Mouse (Mus musculus) MEL (cell line): ENCODE results near the gene Trem1.

Experiments
- CHD2 ChIP-seq: IDR thresholded peaks from 2 replicates; pipeline ENCODE4 v1.6.1; 2011; ENCODE audit warnings: low read length, improper control_type of control experiment
- CTCF ChIP-seq, 3 experiments: IDR thresholded peaks in 2 of 3; conservative IDR thresholded peaks in 1 of 3; 2 replicates each; pipeline ENCODE4 v1.5.1; 2011 to 2012; ENCODE audit warnings: low read length in 3 of 3, low read depth in 2 of 3, mild to moderate bottlenecking in 2 of 3, improper control_type of control experiment in 1 of 3, inconsistent platforms in 1 of 3, mixed read lengths in 1 of 3, moderate library complexity in 1 of 3; ENCODE audit not compliant: control insufficient read depth in 1 of 3, insufficient read depth in 1 of 3, poor library complexity in 1 of 3, severe bottlenecking in 1 of 3
- EP300 ChIP-seq, 2 experiments: IDR thresholded peaks; 2 replicates each; pipeline ENCODE4 v1.6.1; 2011; ENCODE audit warnings: improper control_type of control experiment in 2 of 2, low read length in 2 of 2, low read depth in 1 of 2, mild to moderate bottlenecking in 1 of 2
- GATA1 ChIP-seq: IDR thresholded peaks from 2 replicates; pipeline ENCODE4 v1.6.1; 2011; ENCODE audit warnings: low read depth, low read length, improper control_type of control experiment
- HCFC1 ChIP-seq: IDR thresholded peaks from 2 replicates; pipeline ENCODE4 v1.6.1; 2012; ENCODE audit warnings: low read depth, mild to moderate bottlenecking, inconsistent platforms, low read length, improper control_type of control experiment, moderate library complexity
- MAFK ChIP-seq: IDR thresholded peaks from 2 replicates; pipeline ENCODE4 v1.6.1; 2011; ENCODE audit warnings: low read depth, mild to moderate bottlenecking, low read length, improper control_type of control experiment, borderline replicate concordance
- MAX ChIP-seq: IDR thresholded peaks from 2 replicates; pipeline ENCODE4 v1.6.1; 2011; ENCODE audit warnings: low read length, improper control_type of control experiment
- POLR2A ChIP-seq, 2 experiments: IDR thresholded peaks; 2 replicates each; pipeline ENCODE4 v1.6.1; 2011 to 2012; ENCODE audit warnings: low read length in 2 of 2, mild to moderate bottlenecking in 2 of 2, control low read depth in 1 of 2, improper control_type of control experiment in 1 of 2, low read depth in 1 of 2, moderate library complexity in 1 of 2; ENCODE audit not compliant: control insufficient read depth in 1 of 2, insufficient read depth in 1 of 2, poor library complexity in 1 of 2
- RCOR1 ChIP-seq: IDR thresholded peaks from 2 replicates; pipeline ENCODE4 v1.6.1; 2012; ENCODE audit warnings: low read depth, mild to moderate bottlenecking, inconsistent platforms, low read length, improper control_type of control experiment
- TAL1 ChIP-seq: IDR thresholded peaks from 2 replicates; pipeline ENCODE4 v1.6.1; 2012; ENCODE audit warnings: mild to moderate bottlenecking, inconsistent platforms, low read length, moderate library complexity, mixed read lengths
- TBP ChIP-seq: IDR thresholded peaks from 2 replicates; pipeline ENCODE4 v1.8.0; 2011; ENCODE audit warnings: low read depth, low read length, improper control_type of control experiment
- USF2 ChIP-seq, 2 experiments: IDR thresholded peaks; 2 replicates each; pipeline ENCODE4 v1.6.1; 2011 to 2012; ENCODE audit warnings: improper control_type of control experiment in 2 of 2, low read length in 2 of 2, borderline replicate concordance in 1 of 2, inconsistent platforms in 1 of 2, low read depth in 1 of 2, mild to moderate bottlenecking in 1 of 2; ENCODE audit not compliant: insufficient read depth in 1 of 2
- ZMIZ1 ChIP-seq: IDR thresholded peaks from 2 replicates; pipeline ENCODE4 v1.6.1; 2012; ENCODE audit warnings: low read depth, mild to moderate bottlenecking, inconsistent platforms, low read length, improper control_type of control experiment, moderate library complexity

GRCm38 (mm10) chr17:48279002-48279401 lies 46.4 kb downstream of the Trem1 start:
- no peak for TF ChIP-seq CTCF (IDR thresholded peaks at IDR 0.05 in 2 of 3, conservative IDR thresholded peaks at IDR 0.05 in 1 of 3; ENCODE audit: control insufficient read depth in 1 of 3, insufficient read depth in 1 of 3, low read depth in 2 of 3, low read length in 3 of 3, poor library complexity in 1 of 3, severe bottlenecking in 1 of 3)
- TF ChIP-seq USF2 (IDR thresholded peaks at IDR 0.05; ENCODE audit: borderline replicate concordance in 1 of 2, insufficient read depth in 1 of 2, low read depth in 1 of 2, low read length in 2 of 2): no peak
- no peak; the same call in 1 of the 2 replicates for TF ChIP-seq TAL1
- TF ChIP-seq ZMIZ1: no peak
- peak; percentile 77 to 78 for TF ChIP-seq EP300 (IDR thresholded peaks at IDR 0.05; ENCODE audit: low read depth in 1 of 2, low read length in 2 of 2)
- no peak for TF ChIP-seq MAX
- no peak for TF ChIP-seq HCFC1
- TF ChIP-seq RCOR1: peak; percentile 44; the same call in 1 of the 2 replicates
- no peak for TF ChIP-seq POLR2A (IDR thresholded peaks at IDR 0.05; ENCODE audit: control insufficient read depth in 1 of 2, insufficient read depth in 1 of 2, low read depth in 1 of 2, low read length in 2 of 2, poor library complexity in 1 of 2)
- no peak for TF ChIP-seq MAFK
- peak; percentile 86 for TF ChIP-seq GATA1
- TF ChIP-seq TBP: 0 out of 2 replicates have a peak, but pooled peaks have one; percentile 34
- TF ChIP-seq CHD2: no peak
